In the genomic region with DNA sequence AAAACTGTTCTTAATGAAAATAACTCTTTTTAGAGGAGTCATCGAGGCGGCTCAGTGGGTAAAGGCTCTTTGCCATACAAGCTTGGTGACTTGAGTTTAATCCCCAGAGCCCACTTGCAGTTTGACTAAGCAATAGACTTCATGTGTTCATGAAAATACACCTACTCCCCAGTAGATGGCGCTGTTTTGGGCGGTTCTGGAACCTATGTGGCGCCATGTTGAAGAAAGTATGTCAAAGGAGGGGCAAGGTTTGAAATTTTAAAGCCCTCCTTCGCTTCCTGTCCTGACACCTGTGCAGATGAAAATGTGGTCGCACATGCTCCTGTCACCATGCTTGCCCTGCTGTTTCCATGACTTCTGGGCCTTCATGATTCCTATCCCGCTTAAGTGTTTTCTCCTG, we compare ENCODE assay signal across 15 mouse cellular contexts. TPM values are rescaled to one million over a fixed set of nuclear protein-coding genes. Genes with fewer than 3 reads are reported as not detected.
DNase-seq lines count a peak whose midpoint lies in the region; ATAC-seq and TF ChIP-seq lines count a peak whose summit lies in the region.
"Had no signal": no experiment of that assay in that cellular context is flagged by ENCODE, and none has a peak within 500 bp of the region (broad histone marks: within the 10 kb centered on the region; RNA-seq: fewer than 3 reads in every experiment).

No protein-coding gene starts in this region.

- peak; percentile 51 for DNase-seq in CD4-positive, CD25-positive, alpha-beta regulatory T cell, adult 2 months (ENCODE audit: low read depth, low spot score)
- no peak for DNase-seq in left cerebral cortex, adult 2 months (ENCODE audit: extremely low spot score in 1 of 2, low spot score in 2 of 2)
- DNase-seq in left cerebral cortex, adult 9 months (ENCODE audit: low spot score in 2 of 2): no peak
- peak; percentile 39 for DNase-seq in CH12.LX (ENCODE audit: extremely low read depth)
- DNase-seq in embryo, embryonic 11 days: peak; percentile 26
- DNase-seq in left cerebral cortex, postnatal 4 days: no peak
- DNase-seq: cerebellum, adult 11 months; kidney, postnatal 25 days had no signal

- peak; percentile 30 for TF ChIP-seq CTCF in left cerebral cortex, adult 2 months (IDR thresholded peaks at IDR 0.05)
- peak; percentile 44 to 64 for TF ChIP-seq CTCF in CH12.LX (conservative IDR thresholded peaks at IDR 0.05 in 1 of 2, IDR thresholded peaks at IDR 0.05 in 1 of 2; ENCODE audit: low read depth in 2 of 2, low read length in 2 of 2)

- H3K4me3 ChIP-seq in left cerebral cortex, adult 2 months: no peak overlapping the region
- H3K4me3 ChIP-seq in CH12.LX (replicated peaks in 1 of 3; ENCODE audit: low read depth in 2 of 3, low read length in 2 of 3, poor library complexity in 1 of 3): no peak overlapping the region
- H3K4me3 ChIP-seq: embryonic facial prominence, embryonic 15.5 days had no signal

- no peaks in the 10 kb centered on the region for H3K4me1 ChIP-seq in CH12.LX (ENCODE audit: control insufficient read depth in 1 of 2, insufficient read depth in 2 of 2)
- H3K4me1 ChIP-seq: embryonic facial prominence, embryonic 15.5 days had no signal

- no peak overlapping the region for H3K27ac ChIP-seq in left cerebral cortex, adult 2 months
- no peak overlapping the region for H3K27ac ChIP-seq in CH12.LX (ENCODE audit: insufficient read depth, low read depth)
- H3K27ac ChIP-seq: embryonic facial prominence, embryonic 15.5 days had no signal

- dilution Hi-C loops in CH12.LX (cut with MboI; ENCODE audit: extremely low pct_ligation_motif_present, extremely low pct_unique_long_range_greater_than_20kb, low sequenced_read_pairs): no loop called here

- H3K36me3 ChIP-seq in CH12.LX (replicated peaks in 1 of 2; ENCODE audit: control insufficient read depth in 1 of 2, insufficient read depth in 1 of 2, low read length in 1 of 2): no peaks in the 10 kb centered on the region
- H3K36me3 ChIP-seq: embryonic facial prominence, embryonic 15.5 days had no signal

- H3K27me3 ChIP-seq in CH12.LX (replicated peaks): no peaks in the 10 kb centered on the region
- H3K27me3 ChIP-seq: embryonic facial prominence, embryonic 15.5 days had no signal

- no peaks in the 10 kb centered on the region for H3K9me3 ChIP-seq in CH12.LX (replicated peaks; ENCODE audit: low read length)
- H3K9me3 ChIP-seq: embryonic facial prominence, embryonic 15.5 days had no signal

- TF ChIP-seq RAD21 in CH12.LX (IDR thresholded peaks at IDR 0.05; ENCODE audit: low read depth, low read length): peak; percentile 38

- no peaks in the 10 kb centered on the region for H3K79me2 ChIP-seq in CH12.LX (replicated peaks; ENCODE audit: control insufficient read depth, extremely low read depth, insufficient read depth, poor library complexity, severe bottlenecking)

- H3K9ac ChIP-seq in CH12.LX (ENCODE audit: insufficient read depth, low read depth): no peak overlapping the region
- H3K9ac ChIP-seq: embryonic facial prominence, embryonic 15.5 days had no signal

- ATAC-seq in CD4-positive, CD25-positive, alpha-beta regulatory T cell, adult 4 months: no peak
- ATAC-seq in megakaryocyte progenitor cell, adult 5-6 weeks (replicated peaks; ENCODE audit: poor library complexity): no peak

- intact Hi-C loops in left cerebral cortex, adult 2 months (cut with DNase I): no loop called here
- intact Hi-C loops in left cerebral cortex, postnatal 4 days (cut with DNase I): no loop called here

- in situ Hi-C loops in CH12.LX (cut with MboI; ENCODE audit: low pct_ligation_motif_present, low pct_unique_long_range_greater_than_20kb, low sequenced_read_pairs): no loop called here

- no peak overlapping the region for H3K4me2 ChIP-seq in CH12.LX (ENCODE audit: insufficient read depth, low read depth, poor library complexity, severe bottlenecking)
- H3K4me2 ChIP-seq: embryonic facial prominence, embryonic 15.5 days had no signal

- TF ChIP-seq EP300 in CH12.LX (IDR thresholded peaks at IDR 0.05; ENCODE audit: low read length): no peak

- no peak for TF ChIP-seq POLR2A in CH12.LX (IDR thresholded peaks at IDR 0.05; ENCODE audit: low read depth, low read length)

TF ChIP-seq in CH12.LX, 34 proteins besides CTCF, POLR2A, EP300 and RAD21:
- TF ChIP-seq E2F4 (IDR thresholded peaks at IDR 0.05; ENCODE audit: insufficient replicate concordance, low read depth, low read length): 0 out of 2 replicates have a peak, but pooled peaks have one; percentile 26
- no peak for TF ChIP-seq POLR2AphosphoS2 (IDR thresholded peaks at IDR 0.05; ENCODE audit: low read depth, low read length)
- TF ChIP-seq CHD1 (IDR thresholded peaks at IDR 0.05; ENCODE audit: low read depth, low read length): no peak
- TF ChIP-seq SMC3 (IDR thresholded peaks at IDR 0.05; ENCODE audit: low read depth, low read length): peak; percentile 58
- no peak for TF ChIP-seq RCOR1 (conservative IDR thresholded peaks at IDR 0.05; ENCODE audit: low read depth, low read length)
- TF ChIP-seq TBP (conservative IDR thresholded peaks at IDR 0.05; ENCODE audit: low read depth, low read length): no peak
- TF ChIP-seq HCFC1 (IDR thresholded peaks at IDR 0.05; ENCODE audit: low read depth, low read length): no peak
- TF ChIP-seq MAFK (IDR thresholded peaks at IDR 0.05; ENCODE audit: insufficient replicate concordance, low read length): no peak
- 0 out of 2 replicates have a peak, but pooled peaks have one; percentile 19 for TF ChIP-seq MYC (IDR thresholded peaks at IDR 0.05; ENCODE audit: low read depth, low read length)
- peak; percentile 61 for TF ChIP-seq IRF4 (IDR thresholded peaks at IDR 0.05; ENCODE audit: low read depth, low read length)
- no peak for TF ChIP-seq ELF1 (IDR thresholded peaks at IDR 0.05; ENCODE audit: low read depth, low read length)

RNA-seq across cellular contexts. Expression of gene Trim72, which starts 19.2 kb away (rescaled TPM):
- not detected for polyA plus RNA-seq in CD4-positive, CD25-positive, alpha-beta regulatory T cell, adult 4 months (2017; shearing (Covaris generic))
- total RNA-seq in left cerebral cortex, adult 2 months (2021): 1 to 10 TPM; 1.0 to 1.1 TPM
- total RNA-seq in CH12.LX (2012; rRNA removed): 0.13 TPM in 1 of 2 replicates, not detected in the other
- not detected in 2 replicates for total RNA-seq in CH12.LX (2014; rRNA removed)
- polyA plus RNA-seq in CH12.LX (2012; ENCODE audit: insufficient read length, low read depth): not detected in 2 replicates
- total RNA-seq in megakaryocyte progenitor cell, adult 5-6 weeks (2015): not detected in 2 replicates
- not detected in 2 replicates for total RNA-seq in megakaryocyte progenitor cell, adult 5-6 weeks (2017)
- under 1 TPM; 0.26 to 0.56 TPM for total RNA-seq in left cerebral cortex, postnatal 4 days (2021)

RNA-seq across cellular contexts. Expression of gene Pycard, which starts 29.3 kb away (rescaled TPM):
- 100 to 1,000 TPM; 247 to 260 TPM for polyA plus RNA-seq in CD4-positive, CD25-positive, alpha-beta regulatory T cell, adult 4 months (2017; shearing (Covaris generic))
- total RNA-seq in left cerebral cortex, adult 2 months (2021): 1 to 10 TPM; 1.5 to 3.7 TPM
- total RNA-seq in CH12.LX (2012; rRNA removed) (51.1 and 52.5 TPM in 2 replicates), CH12.LX (2014; rRNA removed) (5.1 and 5.3 TPM in 2 replicates)
- polyA plus RNA-seq in CH12.LX (2012; ENCODE audit: insufficient read length, low read depth): 8.1 and 10.3 TPM in 2 replicates
- total RNA-seq in megakaryocyte progenitor cell, adult 5-6 weeks (2015): 142 and 147 TPM in 2 replicates
- total RNA-seq in megakaryocyte progenitor cell, adult 5-6 weeks (2017): 20.8 and 26.9 TPM in 2 replicates
- total RNA-seq in left cerebral cortex, postnatal 4 days (2021): 1 to 10 TPM; 2.4 to 3.3 TPM

RNA-seq across cellular contexts. Expression of gene Itgam, which starts 39.5 kb away (rescaled TPM):
- under 1 TPM; 0.56 to 0.70 TPM for polyA plus RNA-seq in CD4-positive, CD25-positive, alpha-beta regulatory T cell, adult 4 months (2017; shearing (Covaris generic))
- 10 to 100 TPM in 1 of 2 experiments, 1 to 10 TPM in 1; 9.2 to 10.9 TPM for total RNA-seq in left cerebral cortex, adult 2 months (2021)
- total RNA-seq in CH12.LX (2012; rRNA removed) (0.13 TPM in 2 replicates), CH12.LX (2014; rRNA removed) (0.48 and 0.50 TPM in 2 replicates)
- 1.1 TPM in 2 replicates for polyA plus RNA-seq in CH12.LX (2012; ENCODE audit: insufficient read length, low read depth)
- total RNA-seq in megakaryocyte progenitor cell, adult 5-6 weeks (2015): 23.6 and 24.3 TPM in 2 replicates
- 28.0 and 34.9 TPM in 2 replicates for total RNA-seq in megakaryocyte progenitor cell, adult 5-6 weeks (2017)
- 1 to 10 TPM; 2.1 to 2.2 TPM for total RNA-seq in left cerebral cortex, postnatal 4 days (2021)

RNA-seq across cellular contexts. Expression of gene Gm49368, which starts 39.5 kb away (rescaled TPM):
- not detected for polyA plus RNA-seq in CD4-positive, CD25-positive, alpha-beta regulatory T cell, adult 4 months (2017; shearing (Covaris generic))
- not detected for total RNA-seq in left cerebral cortex, adult 2 months (2021)
- total RNA-seq in CH12.LX (2012; rRNA removed): not detected in 2 replicates
- not detected in 2 replicates for total RNA-seq in CH12.LX (2014; rRNA removed)
- polyA plus RNA-seq in CH12.LX (2012; ENCODE audit: insufficient read length, low read depth): not detected in 2 replicates
- 0.05 TPM in 1 of 2 replicates, not detected in the other for total RNA-seq in megakaryocyte progenitor cell, adult 5-6 weeks (2015)
- total RNA-seq in megakaryocyte progenitor cell, adult 5-6 weeks (2017): not detected in 2 replicates
- not detected for total RNA-seq in left cerebral cortex, postnatal 4 days (2021)
- total RNA-seq: gastrocnemius, adult 18-20 months; heart, postnatal 25 days had no signal
- polyA plus RNA-seq: embryonic facial prominence, embryonic 15.5 days; lung, embryonic 16.5 days; testis, adult 2 months had no signal

RNA-seq across cellular contexts. Expression of gene Fus, which starts 55.7 kb away (rescaled TPM):
- polyA plus RNA-seq in CD4-positive, CD25-positive, alpha-beta regulatory T cell, adult 4 months (2017; shearing (Covaris generic)): 10 to 100 TPM; 59.4 to 88.7 TPM
- total RNA-seq in left cerebral cortex, adult 2 months (2021): 100 to 1,000 TPM; 299 to 305 TPM
- total RNA-seq in CH12.LX (2012; rRNA removed) (57.7 and 61.8 TPM in 2 replicates), CH12.LX (2014; rRNA removed) (28.0 and 39.2 TPM in 2 replicates)
- 832 and 848 TPM in 2 replicates for polyA plus RNA-seq in CH12.LX (2012; ENCODE audit: insufficient read length, low read depth)
- total RNA-seq in megakaryocyte progenitor cell, adult 5-6 weeks (2015): 180 and 190 TPM in 2 replicates
- total RNA-seq in megakaryocyte progenitor cell, adult 5-6 weeks (2017): 27.2 and 49.5 TPM in 2 replicates
- total RNA-seq in left cerebral cortex, postnatal 4 days (2021): 100 to 1,000 TPM; 504 to 524 TPM

Comparison
In these comparisons a context has a peak if more than half of its experiments do, and no peak if none do; other contexts are left out.
1. DNase-seq: peak in CD4-positive, CD25-positive, alpha-beta regulatory T cell, adult 2 months (single experiment), CH12.LX (single experiment) and embryo, embryonic 11 days (single experiment); none in left cerebral cortex, adult 2 months (0 of 2), left cerebral cortex, adult 9 months (0 of 2) and left cerebral cortex, postnatal 4 days (single experiment).